Mouse (Mus musculus) kidney, postnatal 0 days (tissue): ENCODE data around the gene 0610037L13Rik. TPM values are rescaled to one million over a fixed set of nuclear protein-coding genes. Genes with fewer than 3 reads are reported as not detected.
A peak's percentile ranks its signal among the peaks of the same experiment; 100 is the strongest.

Experiments used
- ATAC-seq: fragments of 200-750 bp; cut with Nextera tagmentation; replicated peaks from 2 replicates; pipeline ENCODE4 v1.8.0; 2017; ENCODE audit warnings: low read depth, moderate number of reproducible peaks, moderate TSS enrichment, moderate library complexity; ENCODE audit not compliant: low FRiP score
- DNase-seq: peaks from one replicate; pipeline ENCODE4 v3.0.0-alpha.2; 2016; ENCODE audit warnings: low spot score
- H3K27ac ChIP-seq: fragments of 300-500 bp; sonication (generic); 2 replicates; pipeline ENCODE4 v1.5.1; 2014; ENCODE audit warnings: mild to moderate bottlenecking
- H3K27me3 ChIP-seq: fragments of 300-500 bp; sonication (generic); 2 replicates; pipeline ENCODE4 v1.6.1; 2014; ENCODE audit warnings: low read length, mixed read lengths; ENCODE audit not compliant: insufficient read depth
- H3K36me3 ChIP-seq: fragments of 300-500 bp; sonication (generic); 2 replicates; pipeline ENCODE4 v1.6.1; 2014; ENCODE audit warnings: low read length, mixed read lengths; ENCODE audit not compliant: insufficient read depth
- H3K4me1 ChIP-seq: fragments of 300-500 bp; sonication (generic); replicated peaks from 2 replicates; pipeline ENCODE4 v1.6.1; 2014; ENCODE audit warnings: antibody characterized with exemption, low read length, mixed read lengths; ENCODE audit not compliant: insufficient read depth
- H3K4me2 ChIP-seq: fragments of 300-500 bp; sonication (generic); 2 replicates; pipeline ENCODE4 v1.6.1; 2014; ENCODE audit warnings: mild to moderate bottlenecking, low read length, moderate library complexity, mixed read lengths
- H3K4me3 ChIP-seq: fragments of 300-500 bp; sonication (generic); replicated peaks from 2 replicates; pipeline ENCODE4 v1.5.1; 2014; ENCODE audit warnings: low read depth, low read length
- H3K9ac ChIP-seq: fragments of 300-500 bp; sonication (generic); 2 replicates; pipeline ENCODE4 v1.6.1; 2014; ENCODE audit warnings: low read depth, low read length
- H3K9me3 ChIP-seq: fragments of 300-500 bp; sonication (generic); replicated peaks from 2 replicates; pipeline ENCODE4 v1.6.1; 2016; ENCODE audit warnings: low read length, inconsistent platforms, mixed read lengths
- CTCF ChIP-seq: IDR thresholded peaks from 2 replicates; pipeline ENCODE4 v1.5.1; 2016; ENCODE audit warnings: antibody characterized with exemption, low read depth, mild to moderate bottlenecking, moderate library complexity
- WGBS: fragments of 180-500 bp; shearing (Covaris S2); extraction: QIAGEN DNeasy Blood & Tissue Kit; methylation state at CpG from one replicate; pipeline ENCODE4 v1.1.7; 2014; 5-methylcytosine and 5-hydroxymethylcytosine counted together
- polyA plus RNA-seq: library from polyadenylated mRNA; unstranded; fragments of >200 nt; fragmentation: Nextera tagmentation; extraction: Ambion mirVana; gene quantifications from 2 replicates; pipeline ENCODE4 v1.2.1, GENCODE M21; 2015

The 0610037L13Rik gene
- polyA plus RNA-seq, 1 experiment from 2014 or later, result 129 TPM

DNA sequence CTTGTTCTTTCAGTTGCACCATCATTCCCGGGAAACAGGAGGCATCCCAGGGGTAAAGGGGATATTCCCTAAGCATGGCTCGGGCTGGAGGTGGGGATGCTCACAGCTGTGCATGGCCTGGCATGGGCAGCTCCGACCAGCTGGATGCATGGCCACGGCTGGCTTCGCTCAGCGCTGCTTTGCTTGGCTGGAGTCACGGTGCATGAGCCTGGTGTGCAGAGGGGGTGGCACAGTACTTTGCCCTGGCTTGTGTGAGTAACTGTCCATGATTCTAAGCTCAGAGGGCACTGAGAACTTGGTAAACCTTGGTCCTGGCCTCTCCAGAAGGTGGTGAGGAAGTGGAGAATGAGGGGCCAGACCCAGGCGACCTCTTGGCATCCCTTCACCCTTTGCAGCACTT is 39.5 kb upstream of the 0610037L13Rik start:
- DNase-seq, result no peak
- no peak for TF ChIP-seq CTCF
- no peaks in the 10 kb centered on the region for H3K9me3 ChIP-seq
- no peaks in the 10 kb centered on the region for H3K36me3 ChIP-seq
- no peak overlapping the region for H3K4me3 ChIP-seq
- H3K9ac ChIP-seq, result no peak overlapping the region
- ATAC-seq, result peak; percentile 71
- no peak overlapping the region for H3K4me2 ChIP-seq
- H3K4me1 ChIP-seq, result no peaks in the 10 kb centered on the region
- H3K27me3 ChIP-seq, result no peaks in the 10 kb centered on the region
- no peak overlapping the region for H3K27ac ChIP-seq
- WGBS, result 76% methylated on average over 8 of the region's 8 CpGs

DNA sequence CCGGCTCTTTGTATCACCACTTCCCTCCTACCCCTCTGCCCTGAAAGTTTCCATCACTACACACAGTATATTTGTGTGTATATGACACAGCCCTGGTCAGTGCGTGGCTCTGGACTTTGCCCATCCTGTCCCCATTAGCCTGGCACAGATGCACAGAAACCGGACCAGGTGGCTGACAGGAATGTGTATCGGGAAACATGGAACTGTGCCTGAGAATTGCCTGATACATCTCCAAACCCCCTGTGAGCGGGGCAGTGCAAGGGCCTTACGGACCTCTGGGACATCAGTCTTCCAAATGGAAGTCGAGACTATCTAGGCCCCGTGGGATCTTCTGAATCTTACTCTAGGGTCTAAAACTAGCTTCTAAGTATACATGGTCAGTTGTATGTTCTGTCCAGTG is 36.3 kb upstream of the 0610037L13Rik start:
- Histone ChIP-seq H3K9me3 (no peaks in the 10 kb centered on the region), H3K9ac (no peak overlapping the region), H3K4me3 (no peak overlapping the region), H3K36me3 (no peaks in the 10 kb centered on the region), H3K4me2 (no peak overlapping the region), H3K4me1 (no peaks in the 10 kb centered on the region), H3K27me3 (no peaks in the 10 kb centered on the region), H3K27ac (no peak overlapping the region)
- 86% methylated on average over 8 of the region's 8 CpGs for WGBS
- no peak for DNase-seq
- TF ChIP-seq CTCF, result no peak
- ATAC-seq, result no peak

DNA sequence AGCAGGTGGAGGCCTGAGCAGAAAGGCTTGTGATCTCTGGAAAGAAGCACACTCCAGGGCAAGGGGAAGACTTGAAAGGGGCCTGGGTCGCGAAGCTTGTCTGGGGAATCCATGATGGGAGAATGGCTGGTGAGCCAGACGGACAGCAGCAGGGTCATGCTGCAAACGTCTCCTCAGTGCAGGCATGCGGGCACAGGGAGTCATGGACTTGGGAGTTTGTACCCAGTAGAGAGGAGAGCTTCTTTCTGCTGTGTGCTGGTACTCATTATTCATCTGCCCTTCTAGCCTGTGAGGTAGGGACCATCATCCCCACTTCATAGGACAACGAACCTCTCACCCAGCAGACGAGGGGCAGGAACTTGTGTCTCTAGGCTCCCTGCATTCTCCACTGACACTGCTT is 35.8 kb upstream of the 0610037L13Rik start:
- Histone ChIP-seq H3K27me3 (no peaks in the 10 kb centered on the region), H3K4me3 (no peak overlapping the region), H3K9me3 (no peaks in the 10 kb centered on the region), H3K4me2 (no peak overlapping the region), H3K27ac (no peak overlapping the region), H3K36me3 (no peaks in the 10 kb centered on the region), H3K9ac (no peak overlapping the region), H3K4me1 (no peaks in the 10 kb centered on the region)
- no peak for DNase-seq
- no peak for TF ChIP-seq CTCF
- WGBS, result 86% methylated on average over 7 of the region's 7 CpGs
- ATAC-seq, result no peak

DNA sequence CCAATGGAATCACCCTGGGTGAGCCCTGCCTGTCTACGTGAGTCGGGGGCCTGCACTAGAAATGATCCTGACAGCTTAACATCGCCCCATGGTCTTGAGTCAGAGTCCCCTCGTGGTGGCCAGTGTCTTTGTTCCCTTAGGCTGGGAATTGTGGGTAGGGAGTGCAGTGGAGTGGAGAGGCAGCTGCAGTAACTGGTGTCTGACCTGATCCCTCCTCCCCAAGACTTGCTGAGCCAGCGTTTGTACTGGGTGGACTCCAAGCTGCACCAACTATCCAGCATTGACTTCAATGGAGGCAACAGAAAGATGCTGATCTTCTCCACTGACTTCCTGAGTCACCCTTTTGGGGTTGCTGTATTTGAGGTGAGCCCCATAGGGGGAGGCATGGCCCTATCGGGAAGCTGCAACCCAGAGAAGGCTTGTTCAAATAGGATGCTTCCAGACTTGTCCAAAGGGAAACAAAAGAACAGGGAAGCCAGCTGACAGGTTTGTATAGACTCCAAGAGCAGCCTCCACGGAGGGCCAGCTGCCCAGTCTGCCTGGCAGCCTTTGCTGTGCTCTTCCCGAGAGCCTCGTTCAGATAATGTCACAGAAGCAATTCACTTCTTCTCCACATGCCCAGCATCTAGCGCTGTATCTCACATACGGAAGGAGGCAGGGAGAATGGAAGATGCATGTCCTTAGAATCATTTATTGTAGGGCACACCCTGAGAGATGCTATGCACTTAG is 32.5 kb upstream of the 0610037L13Rik start:
- Histone ChIP-seq H3K4me3 (no peak overlapping the region), H3K36me3 (no peaks in the 10 kb centered on the region), H3K4me2 (no peak overlapping the region), H3K9me3 (no peaks in the 10 kb centered on the region), H3K27me3 (no peaks in the 10 kb centered on the region), H3K9ac (no peak overlapping the region), H3K4me1 (no peaks in the 10 kb centered on the region), H3K27ac (no peak overlapping the region)
- DNase-seq, result no peak
- no peak for TF ChIP-seq CTCF
- 75% methylated on average over 11 of the region's 11 CpGs for WGBS
- no peak for ATAC-seq

DNA sequence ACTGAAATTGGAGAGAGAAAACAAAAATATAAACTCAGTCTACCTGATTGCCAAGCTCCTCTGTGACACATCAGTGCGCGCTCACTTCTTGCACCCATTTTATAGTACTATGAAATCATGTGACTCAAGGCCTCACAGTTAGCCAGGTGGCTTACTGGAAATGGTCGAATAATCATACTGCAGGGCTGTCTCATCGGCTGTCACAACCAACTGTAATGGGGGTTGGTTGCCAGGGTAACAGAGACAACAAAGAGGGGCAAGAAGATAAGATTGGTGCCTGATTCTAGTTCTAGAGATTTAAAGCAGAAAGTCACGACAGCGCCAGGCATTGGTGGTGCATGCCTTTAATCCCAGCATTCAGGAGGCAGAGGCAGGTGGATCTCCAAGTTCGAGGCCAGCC is 30.6 kb upstream of the 0610037L13Rik start:
- Histone ChIP-seq H3K27me3 (no peaks in the 10 kb centered on the region), H3K9ac (no peak overlapping the region), H3K4me2 (no peak overlapping the region), H3K27ac (no peak overlapping the region), H3K4me3 (no peak overlapping the region), H3K36me3 (no peaks in the 10 kb centered on the region), H3K4me1 (no peaks in the 10 kb centered on the region), H3K9me3 (no peaks in the 10 kb centered on the region)
- ATAC-seq (no peak), DNase-seq (no peak)
- TF ChIP-seq CTCF, result no peak
- 91% methylated on average over 7 of the region's 7 CpGs for WGBS

DNA sequence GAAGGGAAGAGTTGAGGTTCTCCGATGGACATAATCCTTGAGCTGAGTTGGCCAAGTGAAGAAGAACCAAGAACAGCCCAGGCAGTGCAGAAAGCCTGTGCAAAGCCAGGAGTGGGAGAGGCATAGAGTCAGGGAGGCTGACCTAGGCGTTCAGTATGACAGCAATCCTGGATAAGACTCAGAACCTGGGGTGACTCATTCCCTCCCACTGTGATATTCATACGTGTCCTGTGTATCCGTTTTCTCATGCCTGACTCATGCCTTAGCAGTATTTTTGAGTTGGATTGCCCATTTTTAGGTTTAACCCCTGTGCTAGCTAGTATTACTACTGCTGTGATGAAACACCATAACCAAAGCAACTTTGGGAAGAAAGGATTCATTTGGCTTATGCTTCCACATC is 24.7 kb upstream of the 0610037L13Rik start:
- H3K4me3 ChIP-seq, result no peak overlapping the region
- H3K27me3 ChIP-seq, result no peaks in the 10 kb centered on the region
- no peaks in the 10 kb centered on the region for H3K9me3 ChIP-seq
- no peak for DNase-seq
- no peaks in the 10 kb centered on the region for H3K36me3 ChIP-seq
- ATAC-seq, result no peak
- H3K4me2 ChIP-seq, result no peak overlapping the region
- 86% methylated on average over 4 of the region's 4 CpGs for WGBS
- TF ChIP-seq CTCF, result no peak
- H3K9ac ChIP-seq, result no peak overlapping the region
- H3K27ac ChIP-seq, result no peak overlapping the region
- no peaks in the 10 kb centered on the region for H3K4me1 ChIP-seq
